Mouse (Mus musculus): Measurements from ENCODE around the gene Zfp712. TPM values are rescaled to one million over a fixed set of nuclear protein-coding genes. Genes with fewer than 3 reads are reported as not detected.

Zfp712 gene
- polyA plus RNA-seq (2016; fragmentation: Nextera tagmentation; extraction: Ambion mirVana): 2.7 and 2.8 TPM in 2 replicates

- peak; percentile 97 for ATAC-seq (ENCODE audit: insufficient number of reproducible peaks, low FRiP score)
- no peaks in the 10 kb centered on the region for H3K9me3 ChIP-seq (replicated peaks)
- H3K36me3 ChIP-seq: no peaks in the 10 kb centered on the region
- no peaks in the 10 kb centered on the region for H3K27me3 ChIP-seq (replicated peaks)
- H3K27ac ChIP-seq (ENCODE audit: poor library complexity, severe bottlenecking): peak within 1 kb of the TSS; percentile 90
- peak within 1 kb of the TSS; percentile 84 for H3K4me2 ChIP-seq
- peak within 1 kb of the TSS; percentile 77 for H3K4me3 ChIP-seq
- H3K9ac ChIP-seq: peak within 1 kb of the TSS; percentile 80
- H3K4me1 ChIP-seq (replicated peaks): 0 out of 2 replicates have a peak, but pooled peaks cover 4% of the 10 kb centered on the region
- 0% methylated on average over 27 of the region's 27 CpGs for WGBS
Observed at GRCm38 (mm10) chr13:67060786-67061358, at the start of gene Zfp712. TSS of gene Zfp712 (minus strand) at chr13:67061170.

GRCm38 (mm10) chr13:67108821-67109206 lies 47.8 kb upstream of the Zfp712 start:
- H3K27ac ChIP-seq (ENCODE audit: poor library complexity, severe bottlenecking): no peak overlapping the region
- H3K27me3 ChIP-seq (replicated peaks): no peaks in the 10 kb centered on the region
- H3K4me2 ChIP-seq: peak overlapping the region; percentile 47
- peaks cover 13% of the 10 kb centered on the region for H3K36me3 ChIP-seq
- peak; percentile 58 for ATAC-seq (ENCODE audit: insufficient number of reproducible peaks, low FRiP score)
- H3K4me1 ChIP-seq (replicated peaks): peaks cover 6% of the 10 kb centered on the region
- WGBS: 4% methylated on average over 9 of the region's 9 CpGs
- no peak overlapping the region for H3K9ac ChIP-seq
- H3K9me3 ChIP-seq (replicated peaks): no peaks in the 10 kb centered on the region
- H3K4me3 ChIP-seq: peak overlapping the region; percentile 72

GRCm38 (mm10) chr13:67108194-67108820 lies 47.3 kb upstream of the Zfp712 start, which contains the start of gene Gm28557:
TSS of gene Gm28557 (minus strand) at chr13:67108604.
- Histone ChIP-seq H3K27me3 (replicated peaks) (no peaks in the 10 kb centered on the region), H3K9me3 (replicated peaks) (no peaks in the 10 kb centered on the region), H3K9ac (peak within 1 kb of the TSS; percentile 86), H3K36me3 (peaks cover 13% of the 10 kb centered on the region), H3K4me3 (peak within 1 kb of the TSS; percentile 72), H3K4me2 (peak within 1 kb of the TSS; percentile 79), H3K27ac (ENCODE audit: poor library complexity, severe bottlenecking) (peak within 1 kb of the TSS; percentile 90), H3K4me1 (replicated peaks) (peaks cover 6% of the 10 kb centered on the region)
- ATAC-seq (ENCODE audit: insufficient number of reproducible peaks, low FRiP score): peak; percentile 98
- under 1% methylated on average over 17 of the region's 17 CpGs for WGBS

- H3K4me1 ChIP-seq (replicated peaks): peaks cover 6% of the 10 kb centered on the region
- H3K27me3 ChIP-seq (replicated peaks): no peaks in the 10 kb centered on the region
- H3K9me3 ChIP-seq (replicated peaks): no peaks in the 10 kb centered on the region
- peak overlapping the region; percentile 90 for H3K27ac ChIP-seq (ENCODE audit: poor library complexity, severe bottlenecking)
- WGBS: 58% methylated on average over 9 of the region's 9 CpGs
- peaks cover 13% of the 10 kb centered on the region for H3K36me3 ChIP-seq
- H3K4me2 ChIP-seq: peak overlapping the region; percentile 79
- ATAC-seq (ENCODE audit: insufficient number of reproducible peaks, low FRiP score): no peak
- peak overlapping the region; percentile 86 for H3K9ac ChIP-seq
- peak overlapping the region; percentile 72 for H3K4me3 ChIP-seq
Observed at GRCm38 (mm10) chr13:67107681-67108080, 46.7 kb upstream of the Zfp712 start.

GRCm38 (mm10) chr13:67097876-67098275 lies 36.9 kb upstream of the Zfp712 start, which contains the start of gene Zfp708:
TSS of gene Zfp708 (minus strand) at chr13:67097976.
- no peak within 1 kb of the TSS for H3K27ac ChIP-seq (ENCODE audit: poor library complexity, severe bottlenecking)
- H3K4me3 ChIP-seq: no peak within 1 kb of the TSS
- H3K9me3 ChIP-seq (replicated peaks): no peaks in the 10 kb centered on the region
- H3K9ac ChIP-seq: no peak within 1 kb of the TSS
- H3K36me3 ChIP-seq: peaks cover 29% of the 10 kb centered on the region
- H3K4me2 ChIP-seq: no peak within 1 kb of the TSS
- no peaks in the 10 kb centered on the region for H3K4me1 ChIP-seq (replicated peaks)
- ATAC-seq (ENCODE audit: insufficient number of reproducible peaks, low FRiP score): no peak
- no peaks in the 10 kb centered on the region for H3K27me3 ChIP-seq (replicated peaks)
- 87% methylated on average over 10 of the region's 10 CpGs for WGBS

- Histone ChIP-seq H3K4me2 (no peak overlapping the region), H3K4me1 (replicated peaks) (no peaks in the 10 kb centered on the region), H3K4me3 (no peak overlapping the region), H3K27ac (ENCODE audit: poor library complexity, severe bottlenecking) (no peak overlapping the region), H3K27me3 (replicated peaks) (no peaks in the 10 kb centered on the region), H3K36me3 (peaks cover 8% of the 10 kb centered on the region), H3K9me3 (replicated peaks) (no peaks in the 10 kb centered on the region), H3K9ac (no peak overlapping the region)
- whole genome bisulfite sequencing: 56% methylated on average over 1 of the region's 1 CpGs
- ATAC-seq (ENCODE audit: insufficient number of reproducible peaks, low FRiP score): no peak
Observed at GRCm38 (mm10) chr13:67090154-67090553, 29.2 kb upstream of the Zfp712 start.

GRCm38 (mm10) chr13:67081946-67082345 lies 21.0 kb upstream of the Zfp712 start:
- H3K4me3 ChIP-seq: peak overlapping the region; percentile 77
- H3K36me3 ChIP-seq: peaks cover 5% of the 10 kb centered on the region
- peak overlapping the region; percentile 87 for H3K4me2 ChIP-seq
- H3K27me3 ChIP-seq (replicated peaks): no peaks in the 10 kb centered on the region
- no peak for ATAC-seq (ENCODE audit: insufficient number of reproducible peaks, low FRiP score)
- peak overlapping the region; percentile 22; the same call in 1 of the 2 replicates for H3K9ac ChIP-seq
- 67% methylated on average over 1 of the region's 1 CpGs for WGBS
- H3K27ac ChIP-seq (ENCODE audit: poor library complexity, severe bottlenecking): peak overlapping the region; percentile 96
- no peaks in the 10 kb centered on the region for H3K9me3 ChIP-seq (replicated peaks)
- H3K4me1 ChIP-seq (replicated peaks): peaks cover 8% of the 10 kb centered on the region

GRCm38 (mm10) chr13:67081142-67081713 lies 20.3 kb upstream of the Zfp712 start:
- peak; percentile 100 for ATAC-seq (ENCODE audit: insufficient number of reproducible peaks, low FRiP score)
- H3K4me2 ChIP-seq: peak overlapping the region; percentile 87
- H3K27ac ChIP-seq (ENCODE audit: poor library complexity, severe bottlenecking): peak overlapping the region; percentile 96

GRCm38 (mm10) chr13:67077244-67077643 lies 16.3 kb upstream of the Zfp712 start:
- Histone ChIP-seq H3K27me3 (replicated peaks) (no peaks in the 10 kb centered on the region), H3K4me1 (replicated peaks) (peaks cover 8% of the 10 kb centered on the region), H3K36me3 (peaks cover 37% of the 10 kb centered on the region), H3K4me3 (no peak overlapping the region), H3K9me3 (replicated peaks) (peaks cover 8% of the 10 kb centered on the region), H3K27ac (ENCODE audit: poor library complexity, severe bottlenecking) (no peak overlapping the region), H3K9ac (no peak overlapping the region), H3K4me2 (no peak overlapping the region)
- ATAC-seq (ENCODE audit: insufficient number of reproducible peaks, low FRiP score): no peak
- WGBS: 91% methylated on average over 2 of the region's 2 CpGs

More at GRCm38 (mm10) chr13:67081142-67081713, 20.3 kb upstream of the Zfp712 start:
- H3K36me3 ChIP-seq: peaks cover 10% of the 10 kb centered on the region
- peak overlapping the region; percentile 86 for H3K9ac ChIP-seq
- H3K4me3 ChIP-seq: peak overlapping the region; percentile 77
- WGBS: under 1% methylated on average over 24 of the region's 24 CpGs
- H3K4me1 ChIP-seq (replicated peaks): peaks cover 8% of the 10 kb centered on the region
- no peaks in the 10 kb centered on the region for H3K27me3 ChIP-seq (replicated peaks)
- no peaks in the 10 kb centered on the region for H3K9me3 ChIP-seq (replicated peaks)

- Histone ChIP-seq H3K9me3 (replicated peaks) (peaks cover 12% of the 10 kb centered on the region), H3K9ac (no peak overlapping the region), H3K4me1 (replicated peaks) (no peaks in the 10 kb centered on the region), H3K36me3 (peaks cover 63% of the 10 kb centered on the region), H3K4me2 (no peak overlapping the region), H3K27ac (ENCODE audit: poor library complexity, severe bottlenecking) (no peak overlapping the region), H3K4me3 (no peak overlapping the region), H3K27me3 (replicated peaks) (no peaks in the 10 kb centered on the region)
- no peak for ATAC-seq (ENCODE audit: insufficient number of reproducible peaks, low FRiP score)
- 89% methylated on average over 2 of the region's 2 CpGs for WGBS
Observed at GRCm38 (mm10) chr13:67072786-67073185, 11.8 kb upstream of the Zfp712 start.

- Histone ChIP-seq H3K4me2 (no peak overlapping the region), H3K27me3 (replicated peaks) (no peaks in the 10 kb centered on the region), H3K4me3 (no peak overlapping the region), H3K4me1 (replicated peaks) (no peaks in the 10 kb centered on the region), H3K9ac (no peak overlapping the region), H3K36me3 (peaks cover 16% of the 10 kb centered on the region), H3K9me3 (replicated peaks) (peaks cover 3% of the 10 kb centered on the region; the same call in 1 of the 2 replicates), H3K27ac (ENCODE audit: poor library complexity, severe bottlenecking) (no peak overlapping the region)
- 85% methylated on average over 8 of the region's 8 CpGs for WGBS
- ATAC-seq (ENCODE audit: insufficient number of reproducible peaks, low FRiP score): no peak
Observed at GRCm38 (mm10) chr13:67065386-67065785, 4.4 kb upstream of the Zfp712 start.

All from heart, embryonic 12.5 days (tissue).